Mouse (Mus musculus): ENCODE measurements around the gene Pdxdc1. TPM values are rescaled to one million over a fixed set of nuclear protein-coding genes. Genes with fewer than 3 reads are reported as not detected.
"Not testable (repeated sequence)": the region's sequence is repeated elsewhere in the genome, so short reads cannot be mapped to it uniquely, and the experiment has no call there.

Gene Pdxdc1
- 10 to 100 TPM; 57.9 to 73.5 TPM for total RNA-seq (2021)
- long read RNA-seq, experiment 1, full-length matches to known transcripts: 24 of 41 reads
- long read RNA-seq, experiment 1, partial matches to known transcripts: 8 of 41 reads
- long read RNA-seq, experiment 1, other reads (novel, unspliced or antisense): 9 of 41 reads
- long read RNA-seq, experiment 2, full-length matches to known transcripts: 32 of 46 reads
- long read RNA-seq, experiment 2, partial matches to known transcripts: 4 of 46 reads
- long read RNA-seq, experiment 2, other reads (novel, unspliced or antisense): 10 of 46 reads

GRCm38 (mm10) chr16:13902888-13903483, at the start of gene Pdxdc1, which contains the start of gene Mpv17l:
Gene Pdxdc1, minus strand, starts transcription at chr16:13903131.
Gene Mpv17l, plus strand, starts transcription at chr16:13903161.
- DNase-seq (ENCODE audit: low spot score in 2 of 2): peak; percentile 96

DNA sequence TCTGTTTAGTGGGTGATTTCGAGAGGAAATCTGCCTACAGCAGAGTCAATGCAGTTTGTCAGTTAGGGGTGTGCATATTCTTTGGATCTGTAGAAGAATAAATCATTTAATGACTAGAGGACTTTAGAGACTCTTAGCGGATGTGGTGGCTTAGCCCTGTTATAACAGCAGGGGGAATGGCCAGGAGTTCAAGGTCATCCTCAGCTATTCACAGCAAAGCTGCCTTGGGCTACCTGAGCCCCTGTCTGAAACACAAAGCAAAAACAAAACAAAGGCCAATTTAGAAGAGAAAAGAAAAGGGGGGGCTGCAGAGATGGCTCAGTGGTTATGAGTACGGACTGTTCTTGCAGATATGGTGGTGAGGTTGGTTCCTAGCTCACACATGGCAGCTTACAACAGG, 48.3 kb upstream of the Pdxdc1 start:
- DNase-seq (ENCODE audit: low spot score in 2 of 2): no peak

GRCm38 (mm10) chr16:13946306-13946705, 43.4 kb upstream of the Pdxdc1 start:
- DNase-seq (ENCODE audit: low spot score in 2 of 2): no peak

DNA sequence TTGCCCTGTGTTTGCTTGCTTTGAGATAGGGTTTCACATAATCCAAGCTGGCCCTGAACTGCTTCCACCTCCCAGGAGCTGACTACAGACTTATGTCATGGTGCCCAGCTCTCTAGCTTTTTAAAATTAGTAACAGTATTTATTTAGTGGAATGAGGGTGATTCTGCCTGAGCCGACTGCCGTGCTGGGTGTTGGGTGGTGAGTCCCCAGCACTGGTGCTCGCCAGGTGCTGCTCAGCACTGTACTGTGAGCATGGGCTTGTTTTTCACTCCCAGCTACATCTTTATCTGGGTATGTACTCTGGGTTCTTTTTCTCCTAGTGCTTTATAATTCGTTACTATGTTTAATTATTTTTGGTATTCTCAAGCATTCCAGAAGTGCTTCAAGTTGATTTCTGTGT, 42.2 kb upstream of the Pdxdc1 start:
- DNase-seq (ENCODE audit: low spot score in 2 of 2): no peak

- no peak for DNase-seq (ENCODE audit: low spot score in 2 of 2)
Measured at GRCm38 (mm10) chr16:13944752-13945151, 41.8 kb upstream of the Pdxdc1 start.

DNA sequence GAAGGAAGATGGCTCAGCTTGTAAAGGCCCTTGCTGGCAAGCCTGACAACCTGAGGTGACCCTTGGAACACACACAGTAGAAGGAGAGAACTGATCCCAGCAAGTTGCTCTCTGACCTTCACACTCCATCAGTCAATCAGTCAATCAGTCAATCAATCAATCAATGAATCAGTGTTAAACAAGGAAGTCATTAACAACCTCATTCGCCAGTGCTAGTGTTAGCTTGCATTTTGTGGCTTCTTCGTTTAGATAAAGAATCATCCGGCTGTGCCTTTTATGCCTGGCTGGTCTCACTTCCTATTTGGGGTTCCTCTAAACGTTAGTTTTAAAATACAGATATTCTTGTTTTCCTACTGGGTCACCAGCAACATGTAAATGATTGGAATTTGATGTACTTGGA, 41.2 kb upstream of the Pdxdc1 start:
- no peak for DNase-seq (ENCODE audit: low spot score in 2 of 2)

- DNase-seq (ENCODE audit: low spot score in 2 of 2): peak in 1 of 2 experiments; percentile 16
Measured at GRCm38 (mm10) chr16:13940847-13941395, 38.0 kb upstream of the Pdxdc1 start.

DNA sequence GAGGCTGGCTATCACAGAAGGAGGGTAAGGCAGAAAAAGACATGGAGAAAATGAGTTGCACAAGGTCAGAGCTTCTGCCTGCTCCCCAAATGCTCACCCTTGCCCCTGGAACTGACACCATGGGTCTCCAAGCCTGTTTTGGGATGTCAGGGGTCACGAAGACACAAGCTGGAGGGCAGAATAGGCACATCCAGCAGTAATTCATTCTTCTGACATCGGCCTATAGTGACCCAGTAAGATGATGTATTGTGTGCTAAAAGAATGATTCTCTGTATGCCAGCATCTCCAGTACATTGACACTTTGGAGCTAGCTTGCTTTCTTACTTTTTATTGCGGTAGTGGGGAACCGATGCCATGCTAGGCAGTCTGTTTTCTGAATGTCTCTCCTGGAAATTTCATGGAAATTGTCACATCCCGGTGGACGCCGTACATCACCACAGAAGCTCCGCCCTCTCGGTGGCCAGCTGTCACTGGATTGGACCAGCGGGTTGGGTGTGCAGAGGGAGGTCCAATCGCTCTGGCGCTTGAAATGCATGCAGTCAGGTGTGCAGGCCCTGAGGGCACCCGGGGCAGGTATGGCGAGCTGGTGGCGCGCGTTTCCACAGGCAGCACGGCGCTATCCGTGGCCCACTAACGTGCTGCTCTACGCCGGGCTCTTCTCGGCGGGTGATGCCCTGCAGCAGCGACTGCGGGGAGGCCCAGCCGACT, 37.4 kb upstream of the Pdxdc1 start:
- DNase-seq (ENCODE audit: low spot score in 2 of 2): peak; percentile 14 to 21

DNA sequence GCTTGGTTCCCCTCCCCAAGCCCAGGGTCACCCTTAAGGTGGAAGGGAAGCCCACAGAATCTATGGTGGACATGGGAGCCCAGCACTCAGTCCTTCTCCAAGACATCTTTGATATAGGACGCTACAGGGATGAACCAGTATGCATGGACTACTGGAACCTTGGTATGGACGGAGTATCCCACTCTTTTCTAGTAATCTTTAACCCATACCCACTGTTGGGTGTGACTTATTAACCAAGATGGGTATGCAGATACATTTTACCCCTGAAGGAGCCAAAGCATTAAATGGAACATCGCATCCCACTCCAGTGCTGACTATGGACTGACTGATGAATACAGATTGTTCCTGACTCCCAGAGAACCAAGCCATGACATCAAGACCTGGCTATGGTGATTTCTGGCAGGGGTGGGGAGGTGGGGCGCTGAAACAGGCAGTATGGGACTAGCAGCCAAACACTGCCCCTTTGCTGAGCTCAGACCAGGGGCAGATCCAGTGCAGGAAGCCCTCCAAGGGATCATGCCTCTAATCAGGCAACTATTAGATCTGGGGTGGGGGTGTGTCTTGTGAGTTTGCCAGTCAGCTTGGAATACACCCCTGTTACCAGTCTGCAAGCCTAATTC, 24.6 kb upstream of the Pdxdc1 start:
- DNase-seq (ENCODE audit: low spot score in 2 of 2): no peak

GRCm38 (mm10) chr16:13922966-13923365, 20.0 kb upstream of the Pdxdc1 start:
- not testable (repeated sequence) for DNase-seq (ENCODE audit: low spot score in 2 of 2)

DNA sequence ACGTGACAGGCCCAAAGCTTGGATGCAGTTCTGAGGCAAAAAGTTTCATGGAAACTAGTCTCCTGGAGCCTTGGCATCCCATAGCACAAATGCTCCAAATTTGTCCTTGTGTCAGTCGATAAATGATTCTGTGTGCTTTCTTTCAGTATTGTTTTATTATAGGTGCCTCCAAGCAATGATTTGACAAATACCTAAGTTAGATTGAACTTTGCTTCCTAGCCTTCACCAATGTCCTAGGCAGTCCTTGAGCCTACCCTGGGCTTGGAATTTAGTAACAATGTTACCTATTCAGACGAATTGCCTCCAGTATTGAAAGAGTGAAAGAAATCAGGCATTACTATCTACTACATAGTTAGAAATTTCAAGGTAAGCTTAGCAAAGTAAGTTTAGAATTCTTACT, 19.6 kb upstream of the Pdxdc1 start:
- not testable (repeated sequence) for DNase-seq (ENCODE audit: low spot score in 2 of 2)

GRCm38 (mm10) chr16:13921781-13922180, 18.9 kb upstream of the Pdxdc1 start:
- DNase-seq (ENCODE audit: low spot score in 2 of 2): no peak

- DNase-seq (ENCODE audit: low spot score in 2 of 2): no peak
Measured at GRCm38 (mm10) chr16:13921063-13921462, 18.1 kb upstream of the Pdxdc1 start.

- DNase-seq (ENCODE audit: low spot score in 2 of 2): no peak
Measured at GRCm38 (mm10) chr16:13920093-13920492, 17.2 kb upstream of the Pdxdc1 start.

DNA sequence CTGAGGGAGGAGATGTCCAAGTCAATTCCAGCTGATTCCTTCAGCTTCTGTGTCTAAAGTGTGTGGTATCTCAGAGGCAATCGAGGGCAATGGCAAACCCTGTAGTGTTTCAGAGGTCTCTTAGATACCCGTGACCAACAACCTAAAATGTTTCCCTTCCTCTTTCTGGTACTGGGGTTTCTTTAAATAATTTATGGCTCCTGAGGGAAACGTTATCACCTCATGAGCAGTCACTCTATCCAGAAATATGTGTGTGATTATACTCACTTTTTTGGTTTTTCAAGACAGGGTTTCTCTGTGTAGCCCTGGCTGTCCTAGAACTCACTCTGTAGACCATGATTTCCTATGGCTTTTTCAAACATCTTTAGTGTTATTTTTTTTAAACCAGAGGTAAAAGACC, 4.4 kb upstream of the Pdxdc1 start:
- no peak for DNase-seq (ENCODE audit: low spot score in 2 of 2)

- DNase-seq (ENCODE audit: low spot score in 2 of 2): peak; percentile 41 to 73
Measured at GRCm38 (mm10) chr16:13903488-13903887, 557 bp upstream of the Pdxdc1 start.

DNA sequence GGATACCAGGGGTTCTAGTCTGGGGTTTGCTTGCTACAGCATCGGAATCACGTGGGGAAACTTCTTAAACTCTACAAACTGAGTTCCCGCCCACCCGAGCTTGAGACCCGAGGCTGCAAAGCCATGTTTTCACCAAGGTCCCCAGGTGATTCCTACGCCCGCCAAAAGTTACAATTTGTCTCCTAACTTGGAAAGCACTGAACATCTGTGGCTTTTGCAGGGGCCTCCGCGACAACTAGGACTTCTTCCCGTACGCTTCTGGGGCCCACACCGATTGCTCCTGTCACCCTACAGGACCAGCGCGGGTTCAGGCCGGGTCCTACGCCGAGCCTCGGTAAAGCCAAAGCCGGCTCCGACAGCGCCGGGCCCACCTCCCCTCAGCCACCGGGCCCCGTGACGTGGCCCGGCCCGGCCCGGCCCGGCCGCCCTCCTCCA, 517 bp downstream of the Pdxdc1 start:
- no peak for DNase-seq (ENCODE audit: low spot score in 2 of 2)

DNA sequence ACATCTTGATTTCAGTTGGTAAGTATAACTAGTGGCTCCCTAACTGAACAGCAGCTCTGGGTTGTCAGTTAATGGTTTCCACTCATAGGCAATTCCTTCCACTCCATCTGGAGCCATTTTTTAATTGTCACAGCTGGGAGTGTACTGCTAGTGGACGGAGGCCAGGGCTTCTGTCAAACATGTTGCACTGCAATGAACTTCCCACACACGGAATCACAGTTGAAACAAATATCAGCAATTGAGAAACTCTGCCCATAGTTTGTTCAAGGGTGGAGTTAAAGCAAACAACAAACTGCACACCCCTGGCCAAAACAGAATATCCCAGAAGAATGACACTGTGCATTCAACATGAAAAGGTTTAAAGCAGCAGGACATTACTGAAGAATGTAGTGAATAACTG, 4.0 kb downstream of the Pdxdc1 start:
- DNase-seq (ENCODE audit: low spot score in 2 of 2): no peak

DNA sequence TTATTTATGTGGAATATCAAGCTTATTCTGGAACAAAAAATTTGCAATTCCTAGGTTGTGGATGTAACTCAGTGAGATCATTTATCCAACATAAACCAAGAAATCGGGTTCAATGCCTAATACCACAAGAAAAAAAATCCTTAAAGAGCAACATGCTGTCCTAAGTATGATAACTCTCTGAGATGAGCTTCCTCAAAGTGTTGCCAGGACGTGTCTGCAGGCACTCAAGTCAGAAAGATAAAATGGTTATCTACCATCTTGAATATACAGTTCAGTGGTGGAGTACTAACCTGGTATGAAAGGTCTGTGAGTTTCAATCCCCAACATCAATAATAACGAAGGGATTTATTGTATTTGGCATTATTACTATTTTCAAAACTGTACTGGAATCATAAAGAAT, 6.6 kb downstream of the Pdxdc1 start:
- no peak for DNase-seq (ENCODE audit: low spot score in 2 of 2)

DNA sequence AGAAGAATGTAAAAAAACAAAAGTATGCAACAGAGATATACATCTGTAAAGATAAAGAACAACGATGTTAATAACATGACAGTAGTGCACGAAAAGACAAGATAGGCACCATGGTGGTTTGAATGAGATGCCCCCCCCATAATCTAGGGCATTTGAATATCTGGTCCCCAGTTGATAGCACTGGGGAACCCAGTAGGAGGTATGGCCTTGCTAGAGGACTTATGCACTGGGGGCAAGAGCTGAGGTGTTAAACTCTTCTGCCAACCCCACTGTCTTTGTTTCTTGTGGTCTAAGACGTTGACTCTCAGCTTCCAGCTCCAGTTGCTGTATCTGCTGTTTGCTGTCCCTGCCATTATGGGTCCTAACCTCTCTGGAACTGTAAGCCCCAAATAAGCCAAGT, 7.2 kb downstream of the Pdxdc1 start:
- DNase-seq (ENCODE audit: low spot score in 2 of 2): no peak

GRCm38 (mm10) chr16:13894097-13894496, 8.8 kb downstream of the Pdxdc1 start:
- DNase-seq (ENCODE audit: low spot score in 2 of 2): no peak

- no peak for DNase-seq (ENCODE audit: low spot score in 2 of 2)
Measured at GRCm38 (mm10) chr16:13892850-13893249, 10.1 kb downstream of the Pdxdc1 start.
